Mouse (Mus musculus) forebrain, embryonic 14.5 days (tissue): Measurements from ENCODE around the gene Dnttip2. TPM values are rescaled to one million over a fixed set of nuclear protein-coding genes. Genes with fewer than 3 reads are reported as not detected.
A peak's percentile ranks its signal among the peaks of the same experiment; 100 is the strongest.
"Not testable (repeated sequence)": the region's sequence is repeated elsewhere in the genome, so short reads cannot be mapped to it uniquely, and the experiment has no call there.

Experiments
- ATAC-seq: fragments of 200-750 bp; cut with Nextera tagmentation; 2 replicates; pipeline ENCODE4 v1.8.0; 2017; ENCODE audit warnings: mild to moderate bottlenecking, moderate library complexity
- DNase-seq: peaks from one replicate; pipeline ENCODE4 v3.0.0-alpha.2; 2015; ENCODE audit warnings: low spot score
- H3K27ac ChIP-seq: fragments of 300-500 bp; sonication (generic); 2 replicates; pipeline ENCODE4 v1.5.1; 2014; ENCODE audit warnings: low read depth, mild to moderate bottlenecking, control low read depth, low read length, moderate library complexity
- H3K27me3 ChIP-seq: fragments of 300-500 bp; sonication (generic); replicated peaks from 2 replicates; pipeline ENCODE4 v1.6.1; 2014; ENCODE audit warnings: low read length, control low read depth, mixed read lengths; ENCODE audit not compliant: control insufficient read depth, insufficient read depth
- H3K36me3 ChIP-seq: fragments of 300-500 bp; sonication (generic); 2 replicates; pipeline ENCODE4 v1.6.1; 2014; ENCODE audit warnings: low read length, control low read depth; ENCODE audit not compliant: control insufficient read depth, insufficient read depth
- H3K4me1 ChIP-seq: fragments of 300-500 bp; sonication (generic); 2 replicates; pipeline ENCODE4 v1.6.1; 2014; ENCODE audit warnings: antibody characterized with exemption, low read length, control low read depth; ENCODE audit not compliant: control insufficient read depth, insufficient read depth
- H3K4me2 ChIP-seq: fragments of 300-500 bp; sonication (generic); 2 replicates; pipeline ENCODE4 v1.6.1; 2014; ENCODE audit warnings: mild to moderate bottlenecking, control low read depth, low read length
- H3K4me3 ChIP-seq: fragments of 300-500 bp; sonication (generic); 2 replicates; pipeline ENCODE4 v1.5.1; 2014; ENCODE audit warnings: low read depth, low read length, control low read depth
- H3K9ac ChIP-seq: fragments of 300-500 bp; sonication (generic); 2 replicates; pipeline ENCODE4 v1.6.1; 2014; ENCODE audit warnings: mild to moderate bottlenecking, low read length, control low read depth, moderate library complexity
- H3K9me3 ChIP-seq: fragments of 300-500 bp; sonication (generic); replicated peaks from 2 replicates; pipeline ENCODE4 v1.6.1; 2016; ENCODE audit warnings: low read length, control low read depth, mixed read lengths; ENCODE audit not compliant: control insufficient read depth
- WGBS: fragments of 180-500 bp; shearing (Covaris S2); extraction: QIAGEN DNeasy Blood & Tissue Kit; methylation state at CpG from one replicate; pipeline ENCODE4 v1.1.7; 2014; 5-methylcytosine and 5-hydroxymethylcytosine counted together
- polyA plus RNA-seq: library from polyadenylated mRNA; unstranded; fragments of >200 nt; fragmentation: Nextera tagmentation; extraction: Ambion mirVana; gene quantifications from 2 replicates; pipeline ENCODE4 v1.2.1, GENCODE M21; 2014

Dnttip2 gene
- 60.5 and 61.0 TPM in 2 replicates for polyA plus RNA-seq

- Histone ChIP-seq H3K9me3 (no peaks in the 10 kb centered on the region), H3K27me3 (no peaks in the 10 kb centered on the region), H3K27ac (peak within 1 kb of the TSS; percentile 60), H3K36me3 (peaks cover 44% of the 10 kb centered on the region), H3K4me2 (peak within 1 kb of the TSS; percentile 81), H3K9ac (peak within 1 kb of the TSS; percentile 84), H3K4me1 (peaks cover 22% of the 10 kb centered on the region), H3K4me3 (peak within 1 kb of the TSS; percentile 94)
- peak; percentile 97 for ATAC-seq
- DNase-seq, result peak; percentile 98
- WGBS, result under 1% methylated on average over 57 of the region's 57 CpGs
Observed at GRCm38 (mm10) chr3:122274241-122275024, at the start of gene Dnttip2. Gene Dnttip2 (plus strand): TSS chr3:122274388.

- not testable (repeated sequence) for H3K27ac ChIP-seq, DNase-seq, H3K4me1 ChIP-seq, H3K9ac ChIP-seq, H3K4me2 ChIP-seq, H3K4me3 ChIP-seq, H3K27me3 ChIP-seq, ATAC-seq, H3K9me3 ChIP-seq, H3K36me3 ChIP-seq
- WGBS, result 82% methylated on average over 6 of the region's 6 CpGs
Observed at GRCm38 (mm10) chr3:122226972-122227371, 47.2 kb upstream of the Dnttip2 start.

GRCm38 (mm10) chr3:122235772-122236171, 38.4 kb upstream of the Dnttip2 start:
- Histone ChIP-seq H3K36me3 (no peaks in the 10 kb centered on the region), H3K4me3 (no peak overlapping the region), H3K9ac (no peak overlapping the region), H3K27me3 (no peaks in the 10 kb centered on the region), H3K4me1 (no peaks in the 10 kb centered on the region), H3K4me2 (no peak overlapping the region), H3K27ac (no peak overlapping the region), H3K9me3 (no peaks in the 10 kb centered on the region)
- DNase-seq, result no peak
- WGBS, result 64% methylated on average over 1 of the region's 1 CpGs
- ATAC-seq, result no peak

GRCm38 (mm10) chr3:122242876-122243275, 31.3 kb upstream of the Dnttip2 start:
- 60% methylated on average over 6 of the region's 6 CpGs for WGBS
- H3K4me2 ChIP-seq, result no peak overlapping the region
- H3K9ac ChIP-seq, result no peak overlapping the region
- H3K36me3 ChIP-seq, result no peaks in the 10 kb centered on the region
- ATAC-seq, result no peak
- H3K27me3 ChIP-seq, result no peaks in the 10 kb centered on the region
- H3K27ac ChIP-seq, result no peak overlapping the region
- no peak for DNase-seq
- no peaks in the 10 kb centered on the region for H3K9me3 ChIP-seq
- H3K4me1 ChIP-seq, result peaks cover 14% of the 10 kb centered on the region
- H3K4me3 ChIP-seq, result no peak overlapping the region

- Histone ChIP-seq H3K4me2 (no peak overlapping the region), H3K27me3 (no peaks in the 10 kb centered on the region), H3K9me3 (no peaks in the 10 kb centered on the region), H3K4me1 (peaks cover 14% of the 10 kb centered on the region), H3K36me3 (no peaks in the 10 kb centered on the region), H3K9ac (no peak overlapping the region), H3K4me3 (no peak overlapping the region), H3K27ac (no peak overlapping the region)
- ATAC-seq, result no peak
- DNase-seq, result peak; percentile 8
- 38% methylated on average over 14 of the region's 14 CpGs for WGBS
Observed at GRCm38 (mm10) chr3:122243416-122244167, 30.6 kb upstream of the Dnttip2 start.

GRCm38 (mm10) chr3:122244759-122245158, 29.4 kb upstream of the Dnttip2 start:
- no peak for DNase-seq
- Histone ChIP-seq H3K36me3 (no peaks in the 10 kb centered on the region), H3K4me1 (peaks cover 14% of the 10 kb centered on the region), H3K4me3 (peak overlapping the region; percentile 92), H3K9me3 (no peaks in the 10 kb centered on the region), H3K4me2 (peak overlapping the region; percentile 58), H3K9ac (peak overlapping the region; percentile 57), H3K27me3 (no peaks in the 10 kb centered on the region), H3K27ac (peak overlapping the region; percentile 92; the same call in 1 of the 2 replicates)
- peak; percentile 0; the same call in 1 of the 2 replicates for ATAC-seq
- 40% methylated on average over 6 of the region's 6 CpGs for WGBS

GRCm38 (mm10) chr3:122245215-122245877, 28.8 kb upstream of the Dnttip2 start, which contains the start of gene Gclm:
Gene Gclm (plus strand): TSS chr3:122245557.
- peak within 1 kb of the TSS; percentile 89 for H3K9ac ChIP-seq
- peak within 1 kb of the TSS; percentile 58 for H3K4me2 ChIP-seq
- ATAC-seq (peak; percentile 99), DNase-seq (peak; percentile 96)
- no peaks in the 10 kb centered on the region for H3K36me3 ChIP-seq
- no peaks in the 10 kb centered on the region for H3K27me3 ChIP-seq
- peak within 1 kb of the TSS; percentile 92 for H3K4me3 ChIP-seq
- peak within 1 kb of the TSS; percentile 92 for H3K27ac ChIP-seq
- H3K4me1 ChIP-seq, result peaks cover 14% of the 10 kb centered on the region
- WGBS, result under 1% methylated on average over 58 of the region's 90 CpGs
- H3K9me3 ChIP-seq, result no peaks in the 10 kb centered on the region

GRCm38 (mm10) chr3:122245878-122246332, 28.3 kb upstream of the Dnttip2 start:
- under 1% methylated on average over 49 of the region's 50 CpGs for WGBS
- H3K4me2 ChIP-seq, result peak overlapping the region; percentile 58
- H3K9me3 ChIP-seq, result no peaks in the 10 kb centered on the region
- peaks cover 14% of the 10 kb centered on the region for H3K4me1 ChIP-seq
- H3K9ac ChIP-seq, result peak overlapping the region; percentile 89
- peak; percentile 62 for DNase-seq
- ATAC-seq, result peak; percentile 64
- peak overlapping the region; percentile 92 for H3K4me3 ChIP-seq
- no peaks in the 10 kb centered on the region for H3K36me3 ChIP-seq
- peak overlapping the region; percentile 92 for H3K27ac ChIP-seq
- no peaks in the 10 kb centered on the region for H3K27me3 ChIP-seq
